Mouse (Mus musculus): ENCODE data around the gene Nol4l.

GRCm38 (mm10) chr2:153406882-153407281 lies 122.9 kb downstream of the Nol4l start:
- TF ChIP-seq EP300 (IDR thresholded peaks at IDR 0.05; ENCODE audit: low read depth in 1 of 2, low read length in 2 of 2) = no peak
- TF ChIP-seq CTCF (IDR thresholded peaks at IDR 0.05 in 2 of 3, conservative IDR thresholded peaks at IDR 0.05 in 1 of 3; ENCODE audit: control insufficient read depth in 1 of 3, insufficient read depth in 1 of 3, low read depth in 2 of 3, low read length in 3 of 3, poor library complexity in 1 of 3, severe bottlenecking in 1 of 3) = no peak
- no peak for TF ChIP-seq MEF2A (IDR thresholded peaks at IDR 0.05; ENCODE audit: extremely low read depth, insufficient replicate concordance, low read depth, low read length, poor library complexity, severe bottlenecking)
- no peak for TF ChIP-seq MAX (IDR thresholded peaks at IDR 0.05; ENCODE audit: low read length)
- TF ChIP-seq POLR2A (IDR thresholded peaks at IDR 0.05; ENCODE audit: control insufficient read depth in 1 of 2, insufficient read depth in 1 of 2, low read depth in 1 of 2, low read length in 2 of 2, poor library complexity in 1 of 2) = no peak
- no peak for TF ChIP-seq NELFE (IDR thresholded peaks at IDR 0.05; ENCODE audit: low read depth, low read length)
- TF ChIP-seq TAL1 (IDR thresholded peaks at IDR 0.05; ENCODE audit: low read length) = no peak
- TF ChIP-seq ZC3H11A (IDR thresholded peaks at IDR 0.05; ENCODE audit: low read depth, low read length) = no peak

All from MEL (cell line).